Mouse (Mus musculus): ENCODE data around the gene Napa. TPM values are rescaled to one million over a fixed set of nuclear protein-coding genes. Genes with fewer than 3 reads are reported as not detected.

The Napa gene
- polyA plus RNA-seq, 1 experiment from 2014 or later, result 179 TPM

DNA sequence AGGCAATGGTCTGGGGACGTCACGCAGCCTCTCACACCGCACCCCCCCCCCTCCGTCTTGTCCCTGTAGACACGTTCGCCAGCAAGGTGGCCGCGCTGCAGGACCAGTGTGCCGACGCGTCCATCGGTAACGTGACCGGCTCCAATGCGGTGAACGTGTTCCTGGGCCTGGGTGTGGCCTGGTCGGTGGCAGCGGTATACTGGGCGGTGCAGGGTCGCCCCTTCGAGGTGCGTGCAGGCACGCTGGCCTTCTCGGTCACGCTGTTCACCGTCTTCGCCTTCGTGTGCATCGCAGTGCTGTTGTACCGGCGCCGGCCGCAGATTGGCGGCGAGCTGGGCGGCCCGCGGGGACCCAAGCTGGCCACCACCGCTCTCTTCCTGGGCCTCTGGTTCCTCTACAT lies 60.5 kb downstream of the Napa start:
- 19% methylated on average over 39 of the region's 39 CpGs for WGBS
- Histone ChIP-seq H3K4me3 (ENCODE audit: low read length) (0 out of 2 replicates have a peak overlapping the region, but pooled peaks have one; percentile 12), H3K36me3 (ENCODE audit: control insufficient read depth, insufficient read depth, low read length) (no peaks in the 10 kb centered on the region), H3K4me2 (replicated peaks; ENCODE audit: low read depth, low read length) (peak overlapping the region; percentile 16), H3K4me1 (ENCODE audit: control insufficient read depth, insufficient read depth, low read length) (no peaks in the 10 kb centered on the region), H3K27ac (ENCODE audit: low read depth, low read length) (no peak overlapping the region), H3K27me3 (ENCODE audit: control insufficient read depth, insufficient read depth, low read length) (peaks cover 12% of the 10 kb centered on the region), H3K9me3 (ENCODE audit: control insufficient read depth, low read length) (no peaks in the 10 kb centered on the region), H3K9ac (ENCODE audit: low read depth, low read length) (no peak overlapping the region)
- ATAC-seq (ENCODE audit: low FRiP score, low TSS enrichment), result peak; percentile 53; the same call in 1 of the 2 replicates

DNA sequence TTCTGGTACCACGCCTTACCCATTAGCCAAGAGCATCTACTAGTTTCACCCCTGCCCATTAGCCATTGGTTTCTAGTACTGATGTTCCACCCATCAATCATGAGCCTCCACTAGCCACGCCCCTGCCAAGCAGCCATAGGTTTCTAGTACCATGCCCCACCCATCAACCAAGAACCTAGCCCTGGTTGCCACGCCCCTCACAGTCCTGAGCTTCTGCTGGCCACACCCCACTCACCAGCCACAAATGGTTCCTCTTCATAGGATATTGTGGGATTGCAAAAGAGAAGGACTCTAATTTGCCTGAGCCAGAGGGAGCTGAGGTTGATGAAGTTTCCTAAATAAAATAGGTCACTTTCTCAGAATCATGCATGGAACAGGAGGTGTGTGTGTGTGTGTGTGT lies 62.4 kb downstream of the Napa start:
- 58% methylated on average over 3 of the region's 3 CpGs for WGBS
- no peak for ATAC-seq (ENCODE audit: low FRiP score, low TSS enrichment)
- Histone ChIP-seq H3K4me2 (replicated peaks; ENCODE audit: low read depth, low read length) (no peak overlapping the region), H3K9ac (ENCODE audit: low read depth, low read length) (no peak overlapping the region), H3K4me1 (ENCODE audit: control insufficient read depth, insufficient read depth, low read length) (no peaks in the 10 kb centered on the region), H3K4me3 (ENCODE audit: low read length) (no peak overlapping the region), H3K9me3 (ENCODE audit: control insufficient read depth, low read length) (no peaks in the 10 kb centered on the region), H3K36me3 (ENCODE audit: control insufficient read depth, insufficient read depth, low read length) (no peaks in the 10 kb centered on the region), H3K27me3 (ENCODE audit: control insufficient read depth, insufficient read depth, low read length) (peaks cover 12% of the 10 kb centered on the region), H3K27ac (ENCODE audit: low read depth, low read length) (no peak overlapping the region)

DNA sequence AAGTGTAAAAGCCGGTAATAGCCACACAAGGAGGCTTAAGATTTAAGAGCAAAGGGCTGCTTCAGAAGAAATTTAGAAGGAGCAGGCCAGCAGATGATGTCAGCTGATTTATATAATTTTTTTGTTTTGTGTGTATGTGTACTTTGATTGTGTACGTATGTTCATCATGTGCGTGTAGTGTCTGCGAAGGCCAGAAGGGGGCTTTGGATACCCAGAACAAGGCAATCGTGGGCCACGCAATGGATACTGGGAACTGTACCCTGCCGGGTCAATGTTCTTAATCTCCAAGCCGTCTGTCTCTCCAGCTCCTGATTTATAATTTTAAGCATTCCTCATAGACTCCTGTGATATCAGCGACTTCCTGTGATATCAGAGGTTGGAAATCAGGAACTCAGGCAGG lies 63.0 kb downstream of the Napa start:
- Histone ChIP-seq H3K4me1 (ENCODE audit: control insufficient read depth, insufficient read depth, low read length) (no peaks in the 10 kb centered on the region), H3K27me3 (ENCODE audit: control insufficient read depth, insufficient read depth, low read length) (peaks cover 12% of the 10 kb centered on the region), H3K36me3 (ENCODE audit: control insufficient read depth, insufficient read depth, low read length) (no peaks in the 10 kb centered on the region), H3K9ac (ENCODE audit: low read depth, low read length) (no peak overlapping the region), H3K27ac (ENCODE audit: low read depth, low read length) (no peak overlapping the region), H3K4me3 (ENCODE audit: low read length) (no peak overlapping the region), H3K4me2 (replicated peaks; ENCODE audit: low read depth, low read length) (no peak overlapping the region), H3K9me3 (ENCODE audit: control insufficient read depth, low read length) (no peaks in the 10 kb centered on the region)
- ATAC-seq (ENCODE audit: low FRiP score, low TSS enrichment), result no peak
- 88% methylated on average over 9 of the region's 9 CpGs for WGBS

DNA sequence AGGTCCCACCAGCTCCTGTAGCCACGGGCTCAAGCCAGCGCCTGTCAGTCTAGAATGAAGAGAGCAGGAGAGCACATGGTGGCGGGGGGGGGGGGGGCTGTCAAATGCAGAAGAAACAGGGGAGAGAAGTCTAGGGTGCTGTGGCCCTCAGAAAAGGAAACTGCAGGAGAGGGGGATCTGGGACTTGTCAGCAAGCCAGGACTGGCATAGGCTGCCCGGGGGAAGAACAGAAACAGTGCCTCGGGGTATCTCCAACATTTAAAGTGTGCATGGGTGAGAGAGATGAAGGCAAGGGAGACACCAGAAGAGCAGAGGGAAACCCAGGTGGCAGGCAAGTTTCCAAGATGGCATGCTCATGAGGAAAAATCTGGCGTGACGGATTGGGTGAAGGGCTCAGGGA lies 63.8 kb downstream of the Napa start:
- H3K27ac ChIP-seq (ENCODE audit: low read depth, low read length), result no peak overlapping the region
- no peaks in the 10 kb centered on the region for H3K4me1 ChIP-seq (ENCODE audit: control insufficient read depth, insufficient read depth, low read length)
- no peaks in the 10 kb centered on the region for H3K36me3 ChIP-seq (ENCODE audit: control insufficient read depth, insufficient read depth, low read length)
- peaks cover 12% of the 10 kb centered on the region for H3K27me3 ChIP-seq (ENCODE audit: control insufficient read depth, insufficient read depth, low read length)
- no peaks in the 10 kb centered on the region for H3K9me3 ChIP-seq (ENCODE audit: control insufficient read depth, low read length)
- H3K4me2 ChIP-seq (replicated peaks; ENCODE audit: low read depth, low read length), result no peak overlapping the region
- H3K9ac ChIP-seq (ENCODE audit: low read depth, low read length), result no peak overlapping the region
- no peak overlapping the region for H3K4me3 ChIP-seq (ENCODE audit: low read length)
- no peak for ATAC-seq (ENCODE audit: low FRiP score, low TSS enrichment)
- WGBS, result 89% methylated on average over 7 of the region's 7 CpGs

Other genes with a start within 250 kb of the Napa start
- gene Crx, start 218.5 kb upstream of the Napa start, polyA plus RNA-seq (2014; fragmentation: Nextera tagmentation; extraction: Ambion mirVana), result not detected in 2 replicates
- gene Crxos, start 215.8 kb upstream of the Napa start, polyA plus RNA-seq (2014; fragmentation: Nextera tagmentation; extraction: Ambion mirVana), result not detected in 2 replicates
- gene Selenow, start 176.1 kb upstream of the Napa start, polyA plus RNA-seq (2014; fragmentation: Nextera tagmentation; extraction: Ambion mirVana), result 811 and 907 TPM in 2 replicates
- 203 and 216 TPM in 2 replicates for gene Nop53, start 152.4 kb upstream of the Napa start, polyA plus RNA-seq (2014; fragmentation: Nextera tagmentation; extraction: Ambion mirVana)
- 17.7 and 22.3 TPM in 2 replicates for gene Ehd2, start 130.9 kb upstream of the Napa start, polyA plus RNA-seq (2014; fragmentation: Nextera tagmentation; extraction: Ambion mirVana)
- 6.9 and 10.0 TPM in 2 replicates for gene Bicra, start 50.5 kb upstream of the Napa start, polyA plus RNA-seq (2014; fragmentation: Nextera tagmentation; extraction: Ambion mirVana)
- 0.04 and 0.07 TPM in 2 replicates for gene Zfp541, start 36.6 kb upstream of the Napa start, polyA plus RNA-seq (2014; fragmentation: Nextera tagmentation; extraction: Ambion mirVana)
- 25.1 and 29.2 TPM in 2 replicates for gene Kptn, start 21.4 kb downstream of the Napa start, polyA plus RNA-seq (2014; fragmentation: Nextera tagmentation; extraction: Ambion mirVana)
- gene Slc8a2, start 31.4 kb downstream of the Napa start, polyA plus RNA-seq (2014; fragmentation: Nextera tagmentation; extraction: Ambion mirVana), result 0.21 and 0.24 TPM in 2 replicates
- gene Meis3, start 76.6 kb downstream of the Napa start, polyA plus RNA-seq (2014; fragmentation: Nextera tagmentation; extraction: Ambion mirVana), result 26.1 and 28.0 TPM in 2 replicates
- 8.5 and 13.0 TPM in 2 replicates for gene Dhx34, start 123.6 kb downstream of the Napa start, polyA plus RNA-seq (2014; fragmentation: Nextera tagmentation; extraction: Ambion mirVana)
- 0.05 and 0.09 TPM in 2 replicates for gene C5ar2, start 145.7 kb downstream of the Napa start, polyA plus RNA-seq (2014; fragmentation: Nextera tagmentation; extraction: Ambion mirVana)
- 1.2 and 1.8 TPM in 2 replicates for gene C5ar1, start 161.1 kb downstream of the Napa start, polyA plus RNA-seq (2014; fragmentation: Nextera tagmentation; extraction: Ambion mirVana)
- 19.3 and 19.8 TPM in 2 replicates for gene Inafm1, start 175.2 kb downstream of the Napa start, polyA plus RNA-seq (2014; fragmentation: Nextera tagmentation; extraction: Ambion mirVana)
- 24.6 and 28.3 TPM in 2 replicates for gene Ccdc9, start 188.3 kb downstream of the Napa start, polyA plus RNA-seq (2014; fragmentation: Nextera tagmentation; extraction: Ambion mirVana)
- gene Bbc3, start 209.9 kb downstream of the Napa start, polyA plus RNA-seq (2014; fragmentation: Nextera tagmentation; extraction: Ambion mirVana), result 8.6 and 13.8 TPM in 2 replicates

Data from kidney, embryonic 14.5 days (tissue).